Comparison of ENCODE assay signal across 26 mouse cellular contexts in the genomic region with DNA sequence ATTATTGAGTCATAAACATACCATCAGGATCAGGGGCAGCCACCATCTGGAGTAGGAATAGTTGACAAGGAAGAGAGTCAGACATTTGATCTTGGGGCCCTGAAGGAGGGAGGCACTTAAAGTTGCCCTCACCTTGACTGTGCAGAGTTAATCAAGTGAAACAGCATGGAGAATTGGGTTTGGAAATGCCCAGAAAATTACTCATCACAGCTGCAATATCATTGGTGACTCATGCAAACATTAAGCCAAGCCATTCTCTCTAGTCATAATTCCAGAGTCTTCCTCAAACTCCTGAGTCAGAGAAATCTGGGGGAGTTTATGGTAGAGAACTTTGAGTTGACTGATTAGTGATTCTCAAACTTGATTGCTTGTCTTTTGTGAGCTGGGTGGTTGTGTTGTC.
DNase-seq lines count a peak whose midpoint lies in the region; ATAC-seq and TF ChIP-seq lines count a peak whose summit lies in the region.
"Had no signal": no experiment of that assay in that cellular context is flagged by ENCODE, and none has a peak within 500 bp of the region (broad histone marks: within the 10 kb centered on the region; RNA-seq: fewer than 3 reads in every experiment).

No protein-coding gene starts in this region.

- no peak overlapping the region for H3K4me2 ChIP-seq in myocyte (ENCODE audit: low read depth)
- H3K4me2 ChIP-seq in hindbrain, embryonic 11.5 days (replicated peaks; ENCODE audit: low read depth, low read length) = no peak overlapping the region
- H3K4me2 ChIP-seq: embryonic facial prominence, embryonic 15.5 days; forebrain, embryonic 12.5 days; heart, embryonic 13.5 days; hindbrain, embryonic 12.5 days had no signal

- H3K9me3 ChIP-seq in hindbrain, embryonic 11.5 days (ENCODE audit: control insufficient read depth, low read length) = no peaks in the 10 kb centered on the region
- H3K9me3 ChIP-seq: embryonic facial prominence, embryonic 15.5 days; forebrain, embryonic 12.5 days; heart, embryonic 13.5 days; hindbrain, embryonic 12.5 days had no signal

- H3K9ac ChIP-seq in hindbrain, embryonic 11.5 days (ENCODE audit: low read depth, low read length) = no peak overlapping the region
- H3K9ac ChIP-seq: embryonic facial prominence, embryonic 15.5 days; forebrain, embryonic 12.5 days; heart, embryonic 13.5 days; hindbrain, embryonic 12.5 days had no signal

- no peak for TF ChIP-seq CTCF in lung, adult 2 months (IDR thresholded peaks at IDR 0.05; ENCODE audit: insufficient read depth, low read length)

- peak; percentile 58 for DNase-seq in adrenal gland, adult 2 months
- DNase-seq in adrenal gland, postnatal 25 days = no peak
- peak; percentile 78 for DNase-seq in Muller cell, postnatal 12 days (ENCODE audit: inconsistent ontology term)
- peak; percentile 8 to 20 for DNase-seq in adrenal gland, postnatal 36 days
- DNase-seq in ovary, adult 18-20 months (ENCODE audit: low spot score) = no peak
- no peak for DNase-seq in hindbrain, embryonic 11.5 days (ENCODE audit: low spot score)
- no peak for DNase-seq in lung, adult 2 months
- DNase-seq: cerebellum, adult 2 months; cerebellum, postnatal 14 days; embryo, embryonic 11 days; gastrocnemius, postnatal 25 days; heart, postnatal 36 days; kidney, adult 8-10 months had no signal

- H3ac ChIP-seq in myocyte (ENCODE audit: control insufficient read depth, insufficient read length) = no peak overlapping the region

- H3K4me3 ChIP-seq in myocyte = no peak overlapping the region
- H3K4me3 ChIP-seq in hindbrain, embryonic 11.5 days (ENCODE audit: low read depth, low read length) = no peak overlapping the region
- H3K4me3 ChIP-seq in lung, adult 2 months (replicated peaks; ENCODE audit: extremely low read depth, low read depth, low read length) = no peak overlapping the region
- H3K4me3 ChIP-seq: embryonic facial prominence, embryonic 15.5 days; forebrain, embryonic 12.5 days; heart, embryonic 13.5 days; hindbrain, embryonic 12.5 days had no signal

- H3K27me3 ChIP-seq in myocyte (ENCODE audit: control insufficient read depth, insufficient read depth, insufficient read length) = no peaks in the 10 kb centered on the region
- H3K27me3 ChIP-seq in hindbrain, embryonic 11.5 days (ENCODE audit: control insufficient read depth, insufficient read depth, low read length) = no peaks in the 10 kb centered on the region
- H3K27me3 ChIP-seq: embryonic facial prominence, embryonic 15.5 days; forebrain, embryonic 12.5 days; heart, embryonic 13.5 days; hindbrain, embryonic 12.5 days; Patski had no signal

- no peaks in the 10 kb centered on the region for H3K36me3 ChIP-seq in myocyte (ENCODE audit: control insufficient read depth, insufficient read depth)
- H3K36me3 ChIP-seq in hindbrain, embryonic 11.5 days (ENCODE audit: control insufficient read depth, insufficient read depth, low read length) = no peaks in the 10 kb centered on the region
- H3K36me3 ChIP-seq: embryonic facial prominence, embryonic 15.5 days; forebrain, embryonic 12.5 days; G1E; heart, embryonic 13.5 days; hindbrain, embryonic 12.5 days had no signal

- no peak for ATAC-seq in hindbrain, embryonic 11.5 days (ENCODE audit: low FRiP score)
- ATAC-seq: activated CD4-positive, CD25-positive, alpha-beta regulatory T cell, adult 4 months; CD4-positive, CD25-positive, alpha-beta regulatory T cell, adult 4 months; forebrain, embryonic 16.5 days; hindbrain, embryonic 16.5 days; inflammation-experienced regulatory T-cells, adult 6 months; intestine, postnatal 0 days; Patski had no signal

- TF ChIP-seq POLR2A in myocyte (IDR thresholded peaks at IDR 0.05; ENCODE audit: insufficient read length, low read depth) = no peak
- no peak for TF ChIP-seq POLR2A in lung, adult 2 months (IDR thresholded peaks at IDR 0.05; ENCODE audit: borderline replicate concordance, extremely low read depth, low read depth, low read length)

- H3K4me1 ChIP-seq in hindbrain, embryonic 11.5 days (replicated peaks; ENCODE audit: control insufficient read depth, insufficient read depth, low read length) = no peaks in the 10 kb centered on the region
- no peaks in the 10 kb centered on the region for H3K4me1 ChIP-seq in lung, adult 2 months (ENCODE audit: control insufficient read depth, insufficient read depth, low read length)
- H3K4me1 ChIP-seq: embryonic facial prominence, embryonic 15.5 days; forebrain, embryonic 12.5 days; heart, embryonic 13.5 days; hindbrain, embryonic 12.5 days had no signal

- no peaks in the 10 kb centered on the region for H3K79me2 ChIP-seq in myocyte (ENCODE audit: control insufficient read depth, insufficient read depth)

- no peak overlapping the region for H3K27ac ChIP-seq in hindbrain, embryonic 11.5 days (ENCODE audit: low read depth, low read length)
- H3K27ac ChIP-seq: embryonic facial prominence, embryonic 15.5 days; forebrain, embryonic 12.5 days; heart, embryonic 13.5 days; hindbrain, embryonic 12.5 days had no signal

TF ChIP-seq in myocyte, 11 proteins besides CTCF, POLR2A, EP300 and RAD21:
- TF ChIP-seq POLR2AphosphoS2 (IDR thresholded peaks at IDR 0.05; ENCODE audit: insufficient read length, low read depth) = no peak
- no peak for TF ChIP-seq MYOG (IDR thresholded peaks at IDR 0.05; ENCODE audit: control insufficient read depth in 1 of 3, insufficient read depth in 1 of 3, insufficient read length in 2 of 3, low read depth in 2 of 3)
- no peak for TF ChIP-seq TCF12 (IDR thresholded peaks at IDR 0.05; ENCODE audit: insufficient read depth, poor library complexity, severe bottlenecking)
- no peak for TF ChIP-seq MYOD1 (IDR thresholded peaks at IDR 0.05; ENCODE audit: control insufficient read depth in 1 of 3, insufficient read length in 2 of 3, low read depth in 2 of 3)
- no peak for TF ChIP-seq SRF (IDR thresholded peaks at IDR 0.05; ENCODE audit: control insufficient read depth, insufficient read length, low read depth)
- TF ChIP-seq E2F4 (IDR thresholded peaks at IDR 0.05; ENCODE audit: insufficient read depth) = no peak
- peak; percentile 55; the same call in 1 of the 2 replicates for TF ChIP-seq CEBPB (IDR thresholded peaks at IDR 0.05; ENCODE audit: insufficient read depth, poor library complexity, severe bottlenecking)

Comparison
In these comparisons a context has a peak if more than half of its experiments do, and no peak if none do; other contexts are left out.
1. DNase-seq: peak in adrenal gland, adult 2 months (single experiment), Muller cell, postnatal 12 days (single experiment) and adrenal gland, postnatal 36 days (2 of 2); none in adrenal gland, postnatal 25 days (single experiment), ovary, adult 18-20 months (single experiment), hindbrain, embryonic 11.5 days (single experiment) and lung, adult 2 months (single experiment).